ENCODE assay signal across 8 mouse cellular contexts in the genomic region with DNA sequence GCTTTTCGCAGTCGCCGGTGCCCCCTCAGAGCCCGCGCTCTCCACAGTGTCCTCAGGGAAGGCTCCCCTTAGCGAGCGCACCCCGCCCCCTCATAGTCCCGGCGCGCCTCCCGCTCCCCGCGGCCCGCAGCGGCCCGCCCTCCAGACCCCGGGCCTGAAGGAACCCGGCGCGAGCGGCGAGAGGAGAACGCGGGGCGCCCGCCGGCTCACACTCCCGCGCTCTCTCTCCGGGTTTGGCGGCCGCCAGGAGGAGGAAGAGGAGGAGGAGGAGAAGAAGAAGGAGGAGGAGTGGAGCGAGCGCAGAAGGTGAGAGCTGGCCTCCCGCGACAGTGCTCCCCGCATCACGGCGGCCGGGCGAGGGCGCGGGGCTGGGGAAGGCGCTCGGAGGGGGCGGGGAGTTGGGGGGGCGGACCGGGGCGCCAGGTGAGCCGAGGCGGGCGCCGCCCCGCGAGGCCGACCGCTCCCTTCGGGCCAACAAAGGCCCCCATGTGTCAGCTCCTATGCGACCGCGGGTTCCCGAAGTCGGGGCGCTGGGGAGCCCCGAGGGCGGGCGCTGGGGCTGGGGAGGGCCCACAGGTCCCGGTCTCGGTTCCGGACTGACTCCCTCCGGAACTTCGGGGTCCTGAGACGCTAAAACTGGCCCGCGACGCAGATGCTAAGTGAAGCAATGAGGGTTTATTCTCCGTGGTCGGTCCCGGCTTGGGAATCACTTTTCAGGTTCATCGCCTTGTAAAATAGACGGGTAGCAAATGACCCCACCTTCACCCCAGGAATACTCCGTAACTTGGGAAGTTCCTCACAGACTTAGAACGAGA. TPM values are rescaled to one million over a fixed set of nuclear protein-coding genes. Genes with fewer than 3 reads are reported as not detected.
DNase-seq lines count a peak whose midpoint lies in the region; ATAC-seq and TF ChIP-seq lines count a peak whose summit lies in the region.

No protein-coding gene starts in this region.

- 0 out of 2 replicates have a peak, but pooled peaks cover 14% of the 10 kb centered on the region for H3K27me3 ChIP-seq in hindbrain, embryonic 13.5 days
- H3K27me3 ChIP-seq in small intestine, adult 2 months (ENCODE audit: control insufficient read depth, insufficient read depth, low read length), result 0 out of 2 replicates have a peak, but pooled peaks cover 7% of the 10 kb centered on the region

- peak overlapping the region; percentile 73 for H3K4me2 ChIP-seq in hindbrain, embryonic 13.5 days

- peak overlapping the region; percentile 89 for H3K4me3 ChIP-seq in hindbrain, embryonic 13.5 days
- H3K4me3 ChIP-seq in small intestine, adult 2 months (ENCODE audit: low read depth, low read length), result peak overlapping the region; percentile 81

- ATAC-seq in frontal cortex, adult (ENCODE audit: low TSS enrichment), result peak; percentile 86
- peak; percentile 70 for ATAC-seq in common myeloid progenitor, adult 5-6 weeks (replicated peaks; ENCODE audit: low read depth, poor library complexity, severe bottlenecking)
- peak; percentile 72 for ATAC-seq in hindbrain, embryonic 13.5 days (ENCODE audit: low FRiP score)

- H3K9ac ChIP-seq in hindbrain, embryonic 13.5 days, result peak overlapping the region; percentile 93

- no peaks in the 10 kb centered on the region for H3K36me3 ChIP-seq in hindbrain, embryonic 13.5 days
- no peaks in the 10 kb centered on the region for H3K36me3 ChIP-seq in small intestine, adult 2 months (ENCODE audit: control insufficient read depth, insufficient read depth, low read length)

- H3K27ac ChIP-seq in hindbrain, embryonic 13.5 days, result peak overlapping the region; percentile 89
- H3K27ac ChIP-seq in small intestine, adult 2 months (ENCODE audit: insufficient read depth, low read depth, low read length), result peak overlapping the region; percentile 92

- DNase-seq in frontal cortex, postnatal 36 days (ENCODE audit: low spot score in 2 of 2), result no peak
- peak; percentile 36 to 40 for DNase-seq in B cell, adult 2 months
- peak; percentile 13 for DNase-seq in lung, postnatal 14 days
- DNase-seq in kidney, adult 18-20 months, result no peak

- no peak for TF ChIP-seq CTCF in small intestine, adult 2 months (IDR thresholded peaks at IDR 0.05; ENCODE audit: extremely low read depth, insufficient read length, insufficient replicate concordance, low read depth, low read length)

- no peaks in the 10 kb centered on the region for H3K9me3 ChIP-seq in hindbrain, embryonic 13.5 days

- WGBS in hindbrain, embryonic 13.5 days, result under 1% methylated on average over 64 of the region's 84 CpGs
- WGBS in small intestine, adult 2 months, result 1% methylated on average over 79 of the region's 84 CpGs

- peak; percentile 24; the same call in 1 of the 2 replicates for TF ChIP-seq POLR2A in small intestine, adult 2 months (IDR thresholded peaks at IDR 0.05; ENCODE audit: low read depth, low read length)

- peaks cover 35% of the 10 kb centered on the region for H3K4me1 ChIP-seq in hindbrain, embryonic 13.5 days (replicated peaks)
- peaks cover 11% of the 10 kb centered on the region for H3K4me1 ChIP-seq in small intestine, adult 2 months (ENCODE audit: control insufficient read depth, insufficient read depth, insufficient read length, low read length)

RNA-seq across cellular contexts. Expression of gene Pak1, which starts 0.5 kb away (rescaled TPM):
- total RNA-seq in common myeloid progenitor, adult 5-6 weeks (2017), result 49.3 and 51.2 TPM in 2 replicates
- 130 and 132 TPM in 2 replicates for polyA plus RNA-seq in hindbrain, embryonic 13.5 days (2015; fragmentation: Nextera tagmentation; extraction: Ambion mirVana)
- polyA plus RNA-seq in small intestine, adult 2 months (2012; rRNA removed), result 20.8 and 56.4 TPM in 2 replicates

RNA-seq across cellular contexts. Expression of gene Aqp11, which starts 50.8 kb away (rescaled TPM):
- 5.2 and 14.0 TPM in 2 replicates for total RNA-seq in common myeloid progenitor, adult 5-6 weeks (2017)
- 14.2 and 15.1 TPM in 2 replicates for polyA plus RNA-seq in hindbrain, embryonic 13.5 days (2015; fragmentation: Nextera tagmentation; extraction: Ambion mirVana)
- polyA plus RNA-seq in small intestine, adult 2 months (2012; rRNA removed), result 34.4 and 88.3 TPM in 2 replicates

Comparison
In these comparisons a context has a peak if more than half of its experiments do, and no peak if none do; other contexts are left out.
1. DNase-seq: peak in B cell, adult 2 months (2 of 2) and lung, postnatal 14 days (single experiment); none in frontal cortex, postnatal 36 days (0 of 2) and kidney, adult 18-20 months (single experiment).
2. Peak in every context shown above with its lines, with median percentiles within 50 percentile points of each other: ATAC-seq.